Mouse (Mus musculus) T-helper 2 cell (primary cell): ENCODE results near the gene Gm20696.

Experiments
- in situ Hi-C: fragments of 300-600 bp; cut with MboI, MseI; formaldehyde crosslinking; loops from one replicate; pipeline ENCODE4 v1.15.1; 2025; ENCODE audit warnings: high pct_unique_total_duplicates

Gm20696 gene

GRCm38 (mm10) chr6:99301923-99302322 is 364.7 kb downstream of the Gm20696 start:
- in situ Hi-C loops = no loop called here

- in situ Hi-C loops = no loop called here
These were observed 366.4 kb downstream of the Gm20696 start for GRCm38 (mm10) chr6:99300235-99300634.

- in situ Hi-C loops = no loop called here
These were observed 367.4 kb downstream of the Gm20696 start for GRCm38 (mm10) chr6:99299196-99299595.

DNA sequence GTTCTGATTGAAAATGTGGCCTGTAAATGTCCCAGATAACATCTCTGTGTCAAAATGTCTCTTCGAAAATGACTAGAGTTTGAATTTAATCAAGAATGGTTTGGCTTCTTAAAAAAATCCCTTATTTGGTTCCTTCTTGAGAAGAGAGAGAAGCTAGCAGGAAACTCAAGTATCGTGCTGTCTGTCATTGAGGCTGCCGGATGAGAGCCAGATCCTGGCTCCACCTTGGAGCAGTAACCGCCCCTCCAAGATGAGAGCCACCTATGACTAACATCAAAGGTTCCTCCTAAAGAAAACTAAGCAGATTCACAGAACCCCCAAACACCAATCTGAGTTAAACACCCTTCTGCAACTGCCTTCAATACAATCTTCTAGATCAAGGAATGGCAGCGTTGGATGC is 369.1 kb downstream of the Gm20696 start:
- in situ Hi-C loops = no loop called here

GRCm38 (mm10) chr6:99295495-99295894 is 371.1 kb downstream of the Gm20696 start:
- in situ Hi-C loops = no loop called here

- in situ Hi-C loops = no loop called here
These were observed 377.4 kb downstream of the Gm20696 start for GRCm38 (mm10) chr6:99289220-99289619.

DNA sequence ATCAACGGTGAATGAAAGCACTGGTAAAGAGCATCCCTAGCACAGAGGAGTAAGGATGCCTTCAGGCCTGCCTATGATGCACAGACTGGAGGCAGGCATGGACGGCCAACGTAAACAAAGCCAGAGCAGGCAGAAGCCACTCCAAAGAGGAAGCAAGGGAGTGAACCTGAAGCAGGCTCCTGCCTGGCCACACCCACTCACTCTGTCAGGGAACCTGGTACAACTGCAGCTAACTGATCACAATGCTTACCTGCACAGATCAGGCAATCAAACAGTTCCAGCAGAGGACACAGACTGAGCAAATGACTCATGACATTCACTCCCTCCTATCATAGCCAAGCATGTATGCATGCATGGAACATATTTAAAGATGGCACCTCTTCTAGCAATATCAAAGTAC is 381.6 kb downstream of the Gm20696 start:
- in situ Hi-C loops = no loop called here

DNA sequence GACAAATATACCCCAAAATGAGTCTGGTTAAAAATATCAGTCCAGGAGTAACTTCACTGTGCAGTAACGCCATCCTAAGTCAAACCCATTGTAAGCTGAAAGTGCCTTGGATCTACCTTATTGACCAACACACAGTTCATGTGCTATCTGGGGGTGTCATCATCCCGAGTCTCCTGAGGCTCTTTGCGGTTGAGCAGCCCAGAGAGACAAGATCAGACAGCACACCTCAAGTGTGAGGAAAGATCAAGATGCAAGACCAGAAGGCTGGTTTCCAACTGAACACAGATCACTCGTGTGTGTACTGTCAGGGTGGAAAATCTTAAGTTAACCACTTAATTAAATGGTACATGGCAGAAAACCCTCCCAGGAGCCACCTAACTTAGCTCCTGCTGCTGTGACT is 382.6 kb downstream of the Gm20696 start:
- in situ Hi-C loops = no loop called here

DNA sequence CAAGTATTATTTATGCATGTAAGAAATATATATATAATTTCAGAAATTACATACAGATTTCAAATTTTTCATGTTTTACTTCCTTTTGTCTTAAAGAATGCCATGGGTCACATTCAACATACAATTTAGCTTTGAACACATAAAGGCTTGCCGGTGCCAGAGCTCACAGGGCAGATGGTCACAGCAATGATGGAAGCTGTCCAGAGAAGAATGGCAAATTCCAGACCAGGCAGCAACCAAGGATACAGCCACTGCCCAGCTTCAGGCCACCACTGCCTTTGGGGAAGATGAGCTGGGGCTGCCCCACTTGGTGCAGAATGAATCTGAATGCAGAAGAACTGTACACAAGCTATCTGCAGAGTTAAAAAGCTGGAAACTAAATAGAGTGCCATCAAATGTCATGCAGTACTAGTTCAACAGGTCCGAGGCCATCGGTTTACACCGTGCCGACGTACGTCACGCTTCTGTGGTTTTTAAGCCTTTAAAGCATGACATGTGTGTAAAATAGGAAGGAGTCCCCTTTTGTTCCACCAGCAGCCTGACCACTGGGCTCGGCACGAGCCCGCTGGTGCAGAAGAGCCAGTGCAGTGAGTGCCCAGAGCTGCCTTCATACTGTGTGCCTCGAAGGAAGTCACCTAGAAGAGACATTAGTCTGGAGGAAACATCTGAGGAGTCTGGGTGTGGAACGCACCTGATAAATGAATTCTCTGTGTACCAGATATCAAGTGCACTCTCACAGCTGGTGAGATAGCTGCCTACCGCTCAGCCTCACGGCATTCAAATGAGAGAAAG is 383.5 kb downstream of the Gm20696 start:
- in situ Hi-C loops = no loop called here

GRCm38 (mm10) chr6:99281433-99281832 is 385.2 kb downstream of the Gm20696 start:
- in situ Hi-C loops = no loop called here

DNA sequence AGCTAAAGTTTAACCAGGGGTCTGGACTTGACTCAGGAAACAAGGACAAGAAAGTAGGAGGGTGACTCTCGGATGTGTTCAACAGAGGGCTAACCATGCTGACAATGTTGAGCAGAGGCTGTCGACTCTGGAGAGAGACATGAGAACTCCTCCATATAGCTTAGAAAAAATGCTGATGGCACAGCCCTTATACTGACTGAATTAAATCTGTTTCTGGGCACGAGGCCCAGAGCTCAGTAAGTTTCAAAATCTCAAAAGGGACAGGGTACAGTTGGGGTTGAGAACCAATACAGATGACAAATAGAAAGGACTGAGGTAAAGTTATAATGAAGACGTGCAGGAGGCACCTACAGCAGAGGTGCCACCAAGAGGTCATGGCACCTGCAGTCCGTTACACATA is 386.0 kb downstream of the Gm20696 start:
- in situ Hi-C loops = no loop called here

DNA sequence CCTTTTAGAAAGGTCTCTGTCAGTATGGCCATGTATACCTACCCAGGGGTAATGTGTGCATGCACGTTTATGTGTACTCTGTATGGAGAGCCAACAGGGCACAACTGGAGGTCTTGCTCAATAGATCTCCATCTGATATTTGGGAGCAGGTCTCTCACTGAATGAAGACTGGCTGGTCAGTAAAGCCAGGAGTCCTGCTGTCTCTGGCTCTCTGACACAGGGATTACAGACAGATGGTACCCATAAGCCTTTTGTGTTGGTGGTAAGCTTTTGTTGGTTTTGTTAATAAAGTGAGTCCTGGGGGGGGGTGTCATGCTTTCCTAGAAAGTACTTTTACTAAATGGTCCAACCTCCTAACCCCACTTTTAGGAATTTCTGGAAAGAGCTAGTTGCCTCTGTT is 389.3 kb downstream of the Gm20696 start:
- in situ Hi-C loops = no loop called here

DNA sequence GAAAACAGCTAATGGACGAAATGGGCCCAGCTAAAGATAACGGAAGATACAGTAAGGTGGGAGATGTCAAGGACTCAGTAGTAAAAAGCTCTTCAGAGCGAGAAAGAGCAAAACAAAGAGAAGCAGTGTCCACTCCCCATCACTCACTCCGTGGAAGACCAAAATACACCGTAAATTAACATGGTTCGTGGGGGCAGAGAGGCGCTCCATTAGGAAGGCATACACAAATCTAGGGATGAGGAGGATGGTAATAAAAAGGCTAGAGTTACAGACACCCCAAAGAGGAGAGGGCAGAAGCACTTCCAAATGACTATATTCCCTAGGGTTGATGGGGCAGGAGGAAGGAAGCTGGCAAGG is 390.3 kb downstream of the Gm20696 start:
- in situ Hi-C loops = no loop called here

- in situ Hi-C loops = no loop called here
These were observed 391.0 kb downstream of the Gm20696 start for GRCm38 (mm10) chr6:99275381-99276296.

GRCm38 (mm10) chr6:99274667-99275066 is 391.9 kb downstream of the Gm20696 start:
- in situ Hi-C loops = loop anchor here (5.0 kb wide), 1 partner anchor 68 kb away; no protein-coding TSS in a partner anchor

DNA sequence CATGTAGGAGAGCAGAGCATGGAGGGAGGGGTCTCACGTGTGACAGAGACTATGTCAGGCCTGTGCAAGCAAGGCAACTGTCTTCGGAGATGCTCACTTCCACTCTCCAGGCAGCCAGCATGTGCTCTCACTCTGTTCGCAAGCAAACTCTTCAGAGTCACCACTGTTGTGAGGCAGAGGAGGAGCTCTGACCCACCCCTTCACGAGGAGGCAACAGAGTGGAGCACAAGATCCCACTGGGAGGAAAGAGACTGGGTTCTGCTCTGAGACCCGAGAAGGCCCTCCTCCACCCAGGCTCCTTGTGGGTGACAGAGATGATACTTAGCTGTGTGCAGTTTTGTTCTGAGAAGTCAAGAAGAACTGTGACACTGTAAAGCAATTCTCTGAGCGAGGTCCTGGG is 392.4 kb downstream of the Gm20696 start:
- in situ Hi-C loops = loop anchor here (5.0 kb wide), 1 partner anchor 68 kb away; no protein-coding TSS in a partner anchor

DNA sequence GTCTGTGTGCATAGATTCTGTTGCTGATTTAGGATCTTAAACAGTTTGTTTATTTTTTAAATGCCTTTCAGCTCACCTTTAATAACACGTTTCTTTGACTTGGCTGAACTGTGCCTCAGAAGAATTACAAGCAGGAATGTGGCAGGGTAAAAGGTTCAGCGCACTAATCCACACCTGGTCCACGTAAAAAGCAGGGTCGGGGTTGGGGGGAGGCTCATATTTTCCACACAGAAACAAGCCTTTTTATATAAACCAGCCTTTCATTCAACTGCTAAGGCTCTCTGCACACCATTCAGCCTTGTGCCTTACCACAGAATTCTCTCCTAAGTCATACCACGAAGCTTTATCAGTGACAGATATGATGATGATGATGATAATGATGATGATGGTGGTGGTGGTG is 393.4 kb downstream of the Gm20696 start:
- in situ Hi-C loops = loop anchor here (5.0 kb wide), 1 partner anchor 69 kb away; no protein-coding TSS in a partner anchor

- in situ Hi-C loops = loop anchor here (5.0 kb wide), 1 partner anchor 70 kb away; no protein-coding TSS in a partner anchor
These were observed 394.4 kb downstream of the Gm20696 start for GRCm38 (mm10) chr6:99272174-99272573.

DNA sequence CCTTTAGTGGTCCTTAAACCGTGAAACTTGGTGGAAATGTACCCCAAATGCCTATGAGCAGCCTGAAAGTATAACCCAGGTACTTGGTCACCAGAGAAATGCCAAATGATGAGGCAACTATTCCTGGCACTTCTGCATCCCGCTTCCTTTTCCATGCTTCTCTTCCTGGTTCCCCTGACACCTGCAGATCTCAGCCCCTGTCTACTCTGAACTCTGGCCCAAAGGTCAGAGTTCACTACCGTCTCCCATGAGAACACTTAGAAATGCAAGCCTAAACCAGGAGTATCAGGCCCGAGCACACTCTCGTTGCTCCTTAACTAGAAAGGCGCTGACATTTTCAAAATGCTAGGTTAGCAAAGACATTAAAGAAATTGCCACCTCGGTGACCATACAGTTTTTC is 394.9 kb downstream of the Gm20696 start:
- in situ Hi-C loops = loop anchor here (5.0 kb wide), 1 partner anchor 71 kb away; no protein-coding TSS in a partner anchor

DNA sequence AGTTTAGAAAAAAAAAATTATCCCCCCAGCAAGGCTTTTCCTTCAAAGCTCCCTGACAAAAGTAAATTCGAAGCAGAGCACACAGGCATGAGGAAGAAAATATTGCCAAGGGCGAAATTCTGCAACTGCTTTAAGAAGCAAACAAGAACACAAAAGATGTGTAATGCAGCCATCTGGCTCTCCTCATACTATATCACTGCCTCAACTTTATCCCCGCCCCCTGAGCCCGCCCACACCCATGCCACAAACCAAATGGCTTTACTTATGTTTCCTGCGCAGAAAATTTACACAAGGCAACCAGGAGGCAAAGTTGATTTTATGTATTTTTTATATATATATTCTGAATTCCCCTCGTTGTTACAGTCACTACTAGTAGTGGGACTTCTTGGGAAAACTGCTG is 396.7 kb downstream of the Gm20696 start:
- in situ Hi-C loops = loop anchor here (5.0 kb wide), 1 partner anchor 72 kb away; no protein-coding TSS in a partner anchor

- in situ Hi-C loops = no loop called here
These were observed 398.2 kb downstream of the Gm20696 start for GRCm38 (mm10) chr6:99268171-99269061.
